Mouse (Mus musculus): ENCODE data around the gene Gbx1. TPM values are rescaled to one million over a fixed set of nuclear protein-coding genes. Genes with fewer than 3 reads are reported as not detected.
A peak's percentile ranks its signal among the peaks of the same experiment; 100 is the strongest.

Gene Gbx1
- polyA plus RNA-seq, 1 experiment, result not detected

- TF ChIP-seq POLR2A (IDR thresholded peaks at IDR 0.05; ENCODE audit: borderline replicate concordance, control insufficient read depth, low read depth, low read length) (no peak), CTCF (IDR thresholded peaks at IDR 0.05; ENCODE audit: control insufficient read depth, insufficient read depth, low read length) (no peak)
- WGBS, result 57% methylated on average over 8 of the region's 8 CpGs
- H3K27ac ChIP-seq (ENCODE audit: control insufficient read depth, insufficient read depth, low read depth, low read length, poor library complexity), result no peak overlapping the region
- H3K4me3 ChIP-seq (replicated peaks; ENCODE audit: control insufficient read depth, low read depth, low read length), result no peak overlapping the region
- H3K4me1 ChIP-seq (ENCODE audit: control insufficient read depth, insufficient read depth, low read length), result no peaks in the 10 kb centered on the region
Measured at GRCm38 (mm10) chr5:24512271-24512670, 14.7 kb downstream of the Gbx1 start.

- Histone ChIP-seq H3K27ac (ENCODE audit: control insufficient read depth, insufficient read depth, low read depth, low read length, poor library complexity) (no peak overlapping the region), H3K4me3 (replicated peaks; ENCODE audit: control insufficient read depth, low read depth, low read length) (no peak overlapping the region), H3K4me1 (ENCODE audit: control insufficient read depth, insufficient read depth, low read length) (no peaks in the 10 kb centered on the region)
- 38% methylated on average over 11 of the region's 11 CpGs for WGBS
- TF ChIP-seq POLR2A (IDR thresholded peaks at IDR 0.05; ENCODE audit: borderline replicate concordance, control insufficient read depth, low read depth, low read length) (no peak), CTCF (IDR thresholded peaks at IDR 0.05; ENCODE audit: control insufficient read depth, insufficient read depth, low read length) (peak; percentile 41; the same call in 1 of the 2 replicates)
Measured at GRCm38 (mm10) chr5:24510635-24511034, 16.4 kb downstream of the Gbx1 start.

- WGBS, result 87% methylated on average over 7 of the region's 7 CpGs
- Histone ChIP-seq H3K4me1 (ENCODE audit: control insufficient read depth, insufficient read depth, low read length) (no peaks in the 10 kb centered on the region), H3K4me3 (replicated peaks; ENCODE audit: control insufficient read depth, low read depth, low read length) (no peak overlapping the region), H3K27ac (ENCODE audit: control insufficient read depth, insufficient read depth, low read depth, low read length, poor library complexity) (no peak overlapping the region)
- no peak for TF ChIP-seq CTCF (IDR thresholded peaks at IDR 0.05; ENCODE audit: control insufficient read depth, insufficient read depth, low read length)
- TF ChIP-seq POLR2A (IDR thresholded peaks at IDR 0.05; ENCODE audit: borderline replicate concordance, control insufficient read depth, low read depth, low read length), result no peak
Measured at GRCm38 (mm10) chr5:24508406-24508805, 18.6 kb downstream of the Gbx1 start.

- Histone ChIP-seq H3K27ac (ENCODE audit: control insufficient read depth, insufficient read depth, low read depth, low read length, poor library complexity) (no peak overlapping the region), H3K4me3 (replicated peaks; ENCODE audit: control insufficient read depth, low read depth, low read length) (no peak overlapping the region), H3K4me1 (ENCODE audit: control insufficient read depth, insufficient read depth, low read length) (no peaks in the 10 kb centered on the region)
- 15% methylated on average over 2 of the region's 2 CpGs for WGBS
- no peak for TF ChIP-seq POLR2A (IDR thresholded peaks at IDR 0.05; ENCODE audit: borderline replicate concordance, control insufficient read depth, low read depth, low read length)
Measured at GRCm38 (mm10) chr5:24505513-24505912, 21.5 kb downstream of the Gbx1 start.

GRCm38 (mm10) chr5:24502786-24503185 lies 24.2 kb downstream of the Gbx1 start:
- H3K27ac ChIP-seq (ENCODE audit: control insufficient read depth, insufficient read depth, low read depth, low read length, poor library complexity), result no peak overlapping the region
- TF ChIP-seq POLR2A (IDR thresholded peaks at IDR 0.05; ENCODE audit: borderline replicate concordance, control insufficient read depth, low read depth, low read length) (no peak), CTCF (IDR thresholded peaks at IDR 0.05; ENCODE audit: control insufficient read depth, insufficient read depth, low read length) (no peak)
- H3K4me1 ChIP-seq (ENCODE audit: control insufficient read depth, insufficient read depth, low read length), result no peaks in the 10 kb centered on the region

GRCm38 (mm10) chr5:24500851-24501250 lies 26.2 kb downstream of the Gbx1 start:
- TF ChIP-seq CTCF (IDR thresholded peaks at IDR 0.05; ENCODE audit: control insufficient read depth, insufficient read depth, low read length) (no peak), POLR2A (IDR thresholded peaks at IDR 0.05; ENCODE audit: borderline replicate concordance, control insufficient read depth, low read depth, low read length) (no peak)
- WGBS, result 93% methylated on average over 11 of the region's 11 CpGs
- Histone ChIP-seq H3K27ac (ENCODE audit: control insufficient read depth, insufficient read depth, low read depth, low read length, poor library complexity) (no peak overlapping the region), H3K4me1 (ENCODE audit: control insufficient read depth, insufficient read depth, low read length) (no peaks in the 10 kb centered on the region), H3K4me3 (replicated peaks; ENCODE audit: control insufficient read depth, low read depth, low read length) (no peak overlapping the region)

More at GRCm38 (mm10) chr5:24502786-24503185, 24.2 kb downstream of the Gbx1 start:
- WGBS, result 81% methylated on average over 4 of the region's 4 CpGs
- H3K4me3 ChIP-seq (replicated peaks; ENCODE audit: control insufficient read depth, low read depth, low read length), result no peak overlapping the region

GRCm38 (mm10) chr5:24499113-24499512 lies 27.9 kb downstream of the Gbx1 start:
- 90% methylated on average over 10 of the region's 10 CpGs for WGBS
- no peaks in the 10 kb centered on the region for H3K4me1 ChIP-seq (ENCODE audit: control insufficient read depth, insufficient read depth, low read length)

GRCm38 (mm10) chr5:24497526-24497925 lies 29.5 kb downstream of the Gbx1 start:
- WGBS, result 94% methylated on average over 12 of the region's 12 CpGs

More at GRCm38 (mm10) chr5:24499113-24499512, 27.9 kb downstream of the Gbx1 start:
- Histone ChIP-seq H3K4me3 (replicated peaks; ENCODE audit: control insufficient read depth, low read depth, low read length) (no peak overlapping the region), H3K27ac (ENCODE audit: control insufficient read depth, insufficient read depth, low read depth, low read length, poor library complexity) (no peak overlapping the region)
- no peak for TF ChIP-seq CTCF (IDR thresholded peaks at IDR 0.05; ENCODE audit: control insufficient read depth, insufficient read depth, low read length)
- TF ChIP-seq POLR2A (IDR thresholded peaks at IDR 0.05; ENCODE audit: borderline replicate concordance, control insufficient read depth, low read depth, low read length), result no peak

GRCm38 (mm10) chr5:24496756-24497155 lies 30.2 kb downstream of the Gbx1 start:
- no peak overlapping the region for H3K4me3 ChIP-seq (replicated peaks; ENCODE audit: control insufficient read depth, low read depth, low read length)
- no peak overlapping the region for H3K27ac ChIP-seq (ENCODE audit: control insufficient read depth, insufficient read depth, low read depth, low read length, poor library complexity)
- 99% methylated on average over 6 of the region's 6 CpGs for whole genome bisulfite sequencing
- no peaks in the 10 kb centered on the region for H3K4me1 ChIP-seq (ENCODE audit: control insufficient read depth, insufficient read depth, low read length)
- TF ChIP-seq CTCF (IDR thresholded peaks at IDR 0.05; ENCODE audit: control insufficient read depth, insufficient read depth, low read length), result no peak
- no peak for TF ChIP-seq POLR2A (IDR thresholded peaks at IDR 0.05; ENCODE audit: borderline replicate concordance, control insufficient read depth, low read depth, low read length)

More at GRCm38 (mm10) chr5:24497526-24497925, 29.5 kb downstream of the Gbx1 start:
- H3K4me3 ChIP-seq (replicated peaks; ENCODE audit: control insufficient read depth, low read depth, low read length), result no peak overlapping the region
- H3K4me1 ChIP-seq (ENCODE audit: control insufficient read depth, insufficient read depth, low read length), result no peaks in the 10 kb centered on the region
- no peak for TF ChIP-seq POLR2A (IDR thresholded peaks at IDR 0.05; ENCODE audit: borderline replicate concordance, control insufficient read depth, low read depth, low read length)
- no peak for TF ChIP-seq CTCF (IDR thresholded peaks at IDR 0.05; ENCODE audit: control insufficient read depth, insufficient read depth, low read length)
- H3K27ac ChIP-seq (ENCODE audit: control insufficient read depth, insufficient read depth, low read depth, low read length, poor library complexity), result no peak overlapping the region

Measured in bone marrow, adult 2 months (tissue).